Mouse (Mus musculus) urinary bladder, postnatal 36 days (tissue): Measurements from ENCODE around the gene Pyurf.

Source experiments
- DNase-seq, 2 experiments: peaks; one replicate each; pipeline ENCODE4 v3.0.0; 2022; ENCODE audit warnings: low spot score in 2 of 2, mixed read lengths in 1 of 2

Pyurf gene

DNA sequence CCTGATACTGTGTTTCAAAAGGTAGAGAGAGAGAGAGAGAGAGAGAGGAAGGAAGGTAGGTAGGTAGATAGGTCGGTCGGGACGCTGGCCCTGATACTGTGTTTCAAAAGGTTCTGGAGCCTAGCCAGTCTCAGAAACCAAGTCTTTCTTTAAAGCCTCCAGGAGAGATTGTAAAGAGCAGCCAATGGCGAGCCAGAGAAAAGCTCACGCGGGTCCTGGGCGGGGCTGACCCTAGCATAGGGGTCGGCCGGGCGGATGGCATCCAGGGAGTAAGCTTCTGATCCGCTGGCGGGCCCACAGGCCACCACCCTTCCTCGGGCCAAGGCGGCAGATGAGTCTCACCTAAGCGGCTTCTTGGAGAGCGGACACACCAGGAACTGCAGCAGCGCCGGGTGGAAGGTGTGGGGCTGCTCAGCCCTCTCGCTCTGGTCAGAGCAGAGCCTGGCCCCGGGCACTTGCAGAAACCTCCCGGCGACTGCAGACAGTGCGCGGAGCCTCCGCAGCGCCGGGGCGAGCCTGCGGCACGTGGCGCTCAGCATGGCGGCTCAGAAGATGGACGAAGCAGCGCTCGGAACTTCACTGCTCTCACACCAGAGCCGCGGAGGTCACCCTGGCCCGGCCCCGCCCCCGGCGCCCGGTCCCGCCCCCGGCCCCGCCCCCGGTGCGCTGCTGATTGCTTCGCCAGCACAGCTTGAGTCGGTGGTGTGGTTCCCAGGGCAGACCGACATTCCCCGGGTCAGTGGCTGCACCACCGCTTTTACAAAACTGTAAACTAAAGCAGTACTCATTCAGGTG lies at the start of gene Pyurf:
TSS of gene Pyurf (minus strand) at position 612 of the 795 bp plus-strand sequence.
- peak; percentile 79 to 88 for DNase-seq

- DNase-seq = no peak
Measured at GRCm38 (mm10) chr6:57721347-57721746, 29.5 kb upstream of the Pyurf start.

DNA sequence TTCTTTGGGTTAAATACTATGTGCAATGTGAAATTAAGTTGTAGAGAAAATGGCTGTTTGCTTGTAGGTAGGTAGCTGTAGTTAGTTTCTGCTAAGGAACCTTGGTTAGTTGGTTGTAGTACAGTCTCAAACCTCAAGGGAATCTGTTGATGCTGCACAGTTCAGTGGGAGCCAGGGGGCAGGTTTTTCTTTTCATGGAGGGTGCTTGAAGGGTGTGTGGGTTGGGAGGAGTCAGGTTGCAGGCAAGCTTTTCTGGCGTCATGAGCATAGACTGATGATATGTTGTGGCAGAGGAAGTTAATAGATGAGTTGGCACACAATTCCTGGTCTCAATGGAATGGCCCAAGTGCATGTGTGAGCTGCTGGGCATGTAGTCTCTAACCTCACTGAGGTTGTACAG lies 19.8 kb upstream of the Pyurf start:
- DNase-seq = no peak

DNA sequence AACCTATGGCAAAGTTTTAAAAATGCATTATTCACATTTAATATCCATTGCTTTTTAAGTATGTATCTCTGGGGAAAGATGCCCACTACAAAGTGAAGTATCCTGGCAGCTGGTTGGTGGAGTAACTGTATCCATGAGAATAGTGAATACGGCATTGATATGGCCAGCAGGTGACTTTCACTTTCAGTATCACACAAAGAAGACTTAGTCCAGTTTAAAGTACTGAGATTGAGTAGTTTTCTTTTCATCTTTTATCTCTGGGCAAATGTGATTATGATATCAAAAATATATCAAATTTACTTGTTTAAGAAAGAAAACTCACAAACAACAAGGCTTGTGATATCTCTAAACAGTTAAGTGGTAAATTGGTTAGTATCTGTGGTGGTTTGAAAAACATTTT lies 14.8 kb upstream of the Pyurf start:
- no peak for DNase-seq

- no peak for DNase-seq
Measured at GRCm38 (mm10) chr6:57703703-57704102, 11.8 kb upstream of the Pyurf start.

- peak; percentile 95 to 97 for DNase-seq
Measured at GRCm38 (mm10) chr6:57702743-57703499, 11.0 kb upstream of the Pyurf start.

DNA sequence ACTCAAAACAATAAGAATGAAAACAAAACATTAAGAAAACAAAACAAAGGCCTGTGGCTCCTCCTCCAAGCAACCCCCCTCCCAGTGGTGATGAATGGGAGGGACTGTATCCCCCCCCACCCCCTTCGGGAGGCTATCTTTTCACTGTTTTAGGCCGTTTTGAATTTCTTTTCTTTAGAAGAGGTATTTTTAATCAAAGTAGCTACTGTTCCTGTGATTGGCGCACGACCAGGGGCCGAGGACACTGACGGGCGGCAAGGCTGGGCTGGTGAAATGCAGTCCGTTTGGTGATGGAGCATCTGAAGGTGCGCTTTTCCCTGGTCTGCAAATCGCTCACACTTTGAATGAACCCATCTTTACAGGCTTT lies 10.5 kb upstream of the Pyurf start, which contains the start of gene Lancl2:
TSS of gene Lancl2 (plus strand) at position 165 of the 367 bp plus-strand sequence.
- no peak for DNase-seq

DNA sequence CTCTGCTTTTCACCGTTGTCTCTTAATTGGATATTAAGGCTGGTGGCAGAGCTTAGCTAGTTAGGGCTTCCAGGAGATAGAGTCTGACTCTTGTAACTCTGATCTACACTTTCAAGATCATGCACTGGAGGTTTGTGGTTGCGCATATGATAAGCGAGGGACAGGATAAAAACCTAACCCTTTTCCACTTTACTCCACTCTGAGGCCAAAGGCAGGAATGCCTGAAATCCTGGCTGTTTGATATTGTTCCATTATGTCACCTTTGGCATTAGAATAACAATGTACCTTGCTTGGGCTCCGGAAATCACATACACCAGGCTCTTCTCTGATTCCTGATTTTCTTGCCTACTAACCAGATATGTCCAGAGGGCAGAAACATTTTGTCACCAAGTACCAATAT lies 9.8 kb upstream of the Pyurf start:
- no peak for DNase-seq

DNA sequence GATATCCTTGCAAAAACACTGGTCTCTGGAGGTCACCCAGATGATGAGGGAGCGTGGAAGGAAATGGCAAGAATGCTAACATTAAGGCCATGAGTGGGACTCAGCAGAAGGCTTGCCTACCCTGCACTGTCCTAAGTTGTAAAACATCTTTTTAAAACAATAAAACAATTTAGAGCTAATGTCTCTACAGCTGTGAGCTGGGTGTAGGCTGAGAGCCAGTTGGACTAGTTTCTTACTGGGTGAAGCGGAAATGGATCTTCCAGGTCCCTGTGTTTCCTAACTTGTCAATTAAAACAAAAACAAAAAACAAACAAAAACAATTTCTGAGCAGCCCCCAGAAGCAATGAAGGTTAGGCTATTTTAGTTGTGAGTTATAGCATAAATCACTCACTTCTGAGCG lies 1.2 kb upstream of the Pyurf start:
- no peak for DNase-seq

- DNase-seq = no peak
Measured at GRCm38 (mm10) chr6:57684156-57684555, 7.7 kb downstream of the Pyurf start.

DNA sequence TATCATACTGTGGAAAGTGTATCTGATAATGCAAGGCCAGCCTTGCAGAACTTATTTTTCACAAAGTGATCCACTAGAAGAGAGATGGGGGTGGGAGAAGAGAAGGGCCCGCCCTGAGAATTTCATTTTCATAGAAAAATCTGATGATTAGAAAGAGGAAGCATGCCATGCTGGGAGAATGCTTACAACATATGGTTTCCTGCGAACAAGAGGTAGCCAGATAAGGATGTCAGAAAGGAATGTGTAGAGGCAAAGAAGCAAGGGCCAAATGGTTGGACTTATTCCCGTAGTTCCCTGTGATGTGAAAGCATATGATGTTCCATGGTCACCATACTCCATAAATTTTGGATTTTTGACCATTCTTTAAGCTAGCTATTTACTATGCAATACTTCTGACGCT lies 30.6 kb downstream of the Pyurf start:
- DNase-seq = no peak

- no peak for DNase-seq
Measured at GRCm38 (mm10) chr6:57647256-57647655, 44.6 kb downstream of the Pyurf start.

GRCm38 (mm10) chr6:57641789-57642188 lies 50.1 kb downstream of the Pyurf start:
- DNase-seq = peak; percentile 30 to 71

DNA sequence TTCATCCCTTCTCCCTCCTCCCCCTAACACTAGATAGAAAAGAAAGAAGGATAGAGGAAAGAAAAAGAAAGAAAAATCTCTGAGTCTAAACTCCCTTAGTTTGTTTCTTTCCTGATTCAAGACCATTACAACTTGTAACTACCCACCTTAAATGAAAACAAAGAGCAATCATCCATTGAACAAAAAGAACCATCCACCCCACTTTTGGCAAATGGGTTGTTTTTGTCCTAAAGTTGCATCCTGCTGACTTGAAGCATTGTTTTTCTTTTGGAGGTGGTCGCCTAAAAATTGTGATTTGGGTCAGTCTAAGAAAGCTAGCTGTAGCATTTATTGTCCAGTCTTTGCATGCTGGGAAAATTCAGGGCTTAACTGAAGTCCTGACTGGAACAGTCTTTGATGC lies 52.3 kb downstream of the Pyurf start:
- no peak for DNase-seq
